8 mouse cellular contexts compared by ENCODE assay signal in genomic region chr17:5492746-5493160, GRCm38 (mm10). TPM values are rescaled to one million over a fixed set of nuclear protein-coding genes. Genes with fewer than 3 reads are reported as not detected.
DNase-seq lines count a peak whose midpoint lies in the region; ATAC-seq lines count a peak whose summit lies in the region.

No protein-coding gene starts in this region.

- H3K36me3 ChIP-seq in heart, embryonic 10.5 days = no peaks in the 10 kb centered on the region
- H3K36me3 ChIP-seq in limb, embryonic 12.5 days = no peaks in the 10 kb centered on the region
- no peaks in the 10 kb centered on the region for H3K36me3 ChIP-seq in neural tube, embryonic 12.5 days

- WGBS in heart, embryonic 10.5 days = under 1% methylated on average over 48 of the region's 48 CpGs
- WGBS in limb, embryonic 12.5 days = under 1% methylated on average over 48 of the region's 48 CpGs
- WGBS in neural tube, embryonic 12.5 days = under 1% methylated on average over 48 of the region's 48 CpGs

- ATAC-seq in erythroid progenitor cell, adult 5-6 weeks (replicated peaks; ENCODE audit: low FRiP score, poor library complexity, severe bottlenecking) = 0 out of 2 replicates have a peak, but pooled peaks have one; percentile 8
- ATAC-seq in limb, embryonic 12.5 days (ENCODE audit: insufficient number of reproducible peaks, insufficient read depth, low FRiP score, low TSS enrichment, low read depth) = peak; percentile 17; the same call in 1 of the 2 replicates
- peak; percentile 56 for ATAC-seq in neural tube, embryonic 12.5 days (ENCODE audit: low FRiP score, low read depth)

- H3K4me1 ChIP-seq in heart, embryonic 10.5 days = peaks cover 23% of the 10 kb centered on the region
- H3K4me1 ChIP-seq in limb, embryonic 12.5 days (replicated peaks) = peaks cover 13% of the 10 kb centered on the region
- peaks cover 8% of the 10 kb centered on the region for H3K4me1 ChIP-seq in neural tube, embryonic 12.5 days

- peak overlapping the region; percentile 89 for H3K4me3 ChIP-seq in heart, embryonic 10.5 days
- H3K4me3 ChIP-seq in limb, embryonic 12.5 days (replicated peaks) = peak overlapping the region; percentile 76
- H3K4me3 ChIP-seq in neural tube, embryonic 12.5 days = peak overlapping the region; percentile 71

- no peak for DNase-seq in heart, embryonic 10.5 days (ENCODE audit: low spot score)
- no peak for DNase-seq in heart, adult 11 months
- peak; percentile 19 for DNase-seq in ES-CJ7 (ENCODE audit: low read depth, low spot score)
- DNase-seq in ovary, adult 18-20 months (ENCODE audit: low spot score) = no peak
- DNase-seq in thymus, adult 18-20 months = no peak

- H3K9ac ChIP-seq in limb, embryonic 12.5 days (replicated peaks) = peak overlapping the region; percentile 70
- H3K9ac ChIP-seq in neural tube, embryonic 12.5 days = peak overlapping the region; percentile 59

- H3K27ac ChIP-seq in heart, embryonic 10.5 days = peak overlapping the region; percentile 91
- H3K27ac ChIP-seq in limb, embryonic 12.5 days = peak overlapping the region; percentile 59; the same call in 1 of the 2 replicates
- peak overlapping the region; percentile 94; the same call in 1 of the 2 replicates for H3K27ac ChIP-seq in neural tube, embryonic 12.5 days

- peak overlapping the region; percentile 99 for H3K4me2 ChIP-seq in limb, embryonic 12.5 days
- H3K4me2 ChIP-seq in neural tube, embryonic 12.5 days (replicated peaks) = peak overlapping the region; percentile 99

- H3K27me3 ChIP-seq in heart, embryonic 10.5 days (ENCODE audit: insufficient read depth, poor library complexity, severe bottlenecking) = peaks cover 58% of the 10 kb centered on the region
- H3K27me3 ChIP-seq in limb, embryonic 12.5 days = peaks cover 29% of the 10 kb centered on the region
- peaks cover 15% of the 10 kb centered on the region for H3K27me3 ChIP-seq in neural tube, embryonic 12.5 days (replicated peaks)

- H3K9me3 ChIP-seq in heart, embryonic 10.5 days = no peaks in the 10 kb centered on the region
- no peaks in the 10 kb centered on the region for H3K9me3 ChIP-seq in limb, embryonic 12.5 days
- H3K9me3 ChIP-seq in neural tube, embryonic 12.5 days = no peaks in the 10 kb centered on the region

RNA-seq across cellular contexts. Expression of gene Zdhhc14, which starts 0.4 kb away (rescaled TPM):
- polyA plus RNA-seq in heart, embryonic 10.5 days (2016; fragmentation: Nextera tagmentation; extraction: Ambion mirVana) = 1.2 and 1.6 TPM in 2 replicates
- 57.8 and 82.9 TPM in 2 replicates for total RNA-seq in erythroid progenitor cell, adult 5-6 weeks (2015; ENCODE audit: low replicate concordance)
- total RNA-seq in erythroid progenitor cell, adult 5-6 weeks (2017; ENCODE audit: low replicate concordance) = 46.3 and 48.9 TPM in 2 replicates
- 2.2 and 2.5 TPM in 2 replicates for polyA plus RNA-seq in limb, embryonic 12.5 days (2016; fragmentation: Nextera tagmentation; extraction: Ambion mirVana)
- polyA plus RNA-seq in neural tube, embryonic 12.5 days (2016; fragmentation: Nextera tagmentation; extraction: Ambion mirVana) = 7.0 and 7.2 TPM in 2 replicates

RNA-seq across cellular contexts. Expression of gene Tmem242, which starts 52.7 kb away (rescaled TPM):
- polyA plus RNA-seq in heart, embryonic 10.5 days (2016; fragmentation: Nextera tagmentation; extraction: Ambion mirVana) = 89.6 and 117 TPM in 2 replicates
- 6.5 and 12.2 TPM in 2 replicates for total RNA-seq in erythroid progenitor cell, adult 5-6 weeks (2015; ENCODE audit: low replicate concordance)
- 2.1 and 8.6 TPM in 2 replicates for total RNA-seq in erythroid progenitor cell, adult 5-6 weeks (2017; ENCODE audit: low replicate concordance)
- 127 and 153 TPM in 2 replicates for polyA plus RNA-seq in limb, embryonic 12.5 days (2016; fragmentation: Nextera tagmentation; extraction: Ambion mirVana)
- polyA plus RNA-seq in neural tube, embryonic 12.5 days (2016; fragmentation: Nextera tagmentation; extraction: Ambion mirVana) = 106 and 123 TPM in 2 replicates
